Mouse (Mus musculus) gonadal fat pad, adult 2 months (tissue): ENCODE results near the gene Syvn1. TPM values are rescaled to one million over a fixed set of nuclear protein-coding genes. Genes with fewer than 3 reads are reported as not detected.

Experiments
- DNase-seq: peaks from one replicate; pipeline ENCODE4 v3.0.0-alpha.2; 2012; ENCODE audit warnings: low read depth
- polyA plus RNA-seq: library from polyadenylated mRNA; depleted of rRNA; stranded (reverse); fragments of >200 nt; gene quantifications from 2 replicates; pipeline ENCODE4 v1.2.3, GENCODE M21; 2012

The Syvn1 gene
- polyA plus RNA-seq, 1 experiment: 55.6 TPM

DNA sequence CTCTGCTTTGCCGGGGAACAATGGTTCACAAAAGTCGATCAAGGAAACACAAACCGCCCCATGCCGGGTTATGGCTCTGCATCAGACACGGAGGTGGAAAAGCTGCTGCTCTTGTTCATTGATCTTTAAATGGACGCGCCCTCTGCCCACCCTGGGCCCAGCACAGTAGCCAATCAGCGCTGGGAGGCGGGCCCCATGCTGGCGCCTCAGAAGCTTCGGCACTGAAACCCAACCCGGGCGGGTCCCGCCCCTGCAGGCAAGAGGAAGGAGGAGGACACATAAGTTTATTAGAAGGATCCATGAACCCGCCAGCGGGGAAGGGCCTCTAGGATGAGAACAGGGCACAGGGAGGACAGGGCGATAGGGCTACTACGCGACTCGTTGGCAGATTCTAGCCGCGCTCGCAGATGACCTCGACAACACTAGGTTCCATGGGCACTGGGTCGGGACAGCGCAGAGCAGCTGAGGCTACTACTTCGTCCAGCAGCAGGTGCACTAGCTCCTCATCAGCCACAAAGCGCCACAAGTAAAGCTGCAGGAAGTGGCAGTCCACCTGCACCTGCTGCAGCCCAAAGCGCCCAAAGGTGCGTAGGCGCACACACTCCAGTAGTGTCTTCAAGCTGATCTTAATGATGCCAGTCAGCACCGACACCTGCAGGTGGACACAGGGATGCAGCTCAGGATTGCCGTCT lies 21.5 kb downstream of the Syvn1 start, which contains the start of gene Tm7sf2:
Gene Tm7sf2 (minus strand): TSS at position 650 of the 692 bp plus-strand sequence.
- no peak for DNase-seq

DNA sequence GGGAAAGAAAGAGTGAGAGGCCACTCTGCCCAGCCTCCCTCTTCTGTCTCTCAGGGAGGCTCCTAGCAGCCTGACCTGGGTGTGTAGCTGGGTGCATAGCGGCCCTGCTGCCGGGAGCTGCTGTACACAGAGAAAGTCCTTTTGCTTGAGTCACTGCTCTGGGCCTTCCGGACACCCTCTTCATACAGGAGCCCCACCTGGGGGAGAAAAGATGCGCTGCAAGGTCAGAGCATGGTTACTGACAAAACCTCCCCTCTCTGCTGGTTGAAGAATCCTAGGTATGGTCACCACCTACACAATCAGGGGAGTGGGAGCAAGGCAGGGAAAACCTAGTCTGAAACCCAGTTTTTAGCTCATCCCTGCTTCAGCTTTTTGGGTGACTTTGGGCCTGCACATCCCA lies 22.6 kb downstream of the Syvn1 start:
- no peak for DNase-seq

DNA sequence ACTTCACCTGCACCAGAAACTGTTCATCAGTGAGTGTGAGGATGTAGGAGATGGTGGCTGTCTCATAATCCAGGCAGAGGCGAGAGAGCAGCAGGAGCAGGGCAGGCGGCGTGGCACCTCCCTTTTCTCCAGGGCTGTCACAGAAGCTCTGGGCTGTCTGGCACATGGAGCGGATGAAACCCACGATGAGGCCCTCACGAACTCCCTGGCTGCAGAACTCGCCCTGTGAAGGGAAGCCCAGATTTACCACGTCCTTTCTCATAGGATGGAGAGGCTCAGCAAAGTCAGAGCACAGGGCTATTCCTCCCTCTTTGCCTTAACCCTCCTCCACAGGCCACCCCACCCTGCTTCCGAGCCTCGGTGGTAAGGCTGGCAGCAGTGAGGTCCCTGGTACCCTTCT lies 23.5 kb downstream of the Syvn1 start:
- no peak for DNase-seq

DNA sequence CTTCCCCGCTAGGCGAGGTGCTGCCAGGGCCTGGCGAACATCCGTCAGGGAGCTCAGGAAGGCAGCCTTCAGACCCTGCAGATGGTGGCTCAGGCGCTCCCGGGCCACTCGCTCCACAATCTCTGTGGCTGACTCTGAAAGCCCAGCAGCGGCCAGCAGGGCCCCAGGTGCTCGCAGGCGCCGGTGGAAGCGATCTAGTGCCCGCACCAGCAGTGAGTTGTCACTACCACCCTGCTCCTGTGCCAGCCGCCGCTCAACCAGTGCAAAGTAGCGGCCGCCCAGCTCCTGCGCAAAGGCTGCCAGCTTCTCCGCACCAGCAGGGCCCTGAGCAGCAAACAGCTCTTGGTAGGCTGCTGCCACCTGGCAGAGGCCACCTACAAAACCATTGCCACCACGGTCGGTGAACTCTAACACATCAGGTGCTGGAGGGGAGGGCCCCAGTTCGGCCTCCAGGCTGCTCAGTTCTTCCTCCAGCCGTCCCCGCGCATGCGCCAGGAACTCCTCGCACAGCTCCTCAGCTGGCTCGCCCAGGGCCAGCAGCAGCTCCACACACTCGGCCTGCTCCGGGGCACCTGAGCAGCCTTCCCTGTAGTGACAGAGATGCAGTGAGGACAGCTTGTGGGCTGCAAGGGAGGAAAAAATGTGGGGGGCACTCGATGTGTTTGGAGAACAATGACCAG lies 24.3 kb downstream of the Syvn1 start:
- no peak for DNase-seq

DNA sequence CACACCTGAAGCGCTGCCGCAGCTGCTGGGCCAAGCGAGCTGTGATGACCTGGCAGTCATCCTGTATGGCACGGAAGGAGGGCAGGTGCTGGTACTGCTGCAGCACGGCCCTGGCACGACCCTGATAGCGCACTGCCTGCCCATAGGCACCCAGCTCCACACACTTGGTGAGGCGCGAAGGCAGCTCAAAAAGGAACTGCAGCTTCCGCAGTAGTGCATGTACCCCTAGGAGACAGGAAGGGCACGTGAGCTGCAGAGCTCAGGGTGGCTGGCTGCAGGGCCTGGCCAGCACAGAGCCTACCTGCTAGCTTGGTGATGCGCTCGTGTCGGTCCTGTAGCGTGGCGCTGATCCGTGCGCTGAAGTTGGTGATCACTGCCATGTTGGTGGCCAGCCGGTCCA lies 24.9 kb downstream of the Syvn1 start:
- DNase-seq: no peak

DNA sequence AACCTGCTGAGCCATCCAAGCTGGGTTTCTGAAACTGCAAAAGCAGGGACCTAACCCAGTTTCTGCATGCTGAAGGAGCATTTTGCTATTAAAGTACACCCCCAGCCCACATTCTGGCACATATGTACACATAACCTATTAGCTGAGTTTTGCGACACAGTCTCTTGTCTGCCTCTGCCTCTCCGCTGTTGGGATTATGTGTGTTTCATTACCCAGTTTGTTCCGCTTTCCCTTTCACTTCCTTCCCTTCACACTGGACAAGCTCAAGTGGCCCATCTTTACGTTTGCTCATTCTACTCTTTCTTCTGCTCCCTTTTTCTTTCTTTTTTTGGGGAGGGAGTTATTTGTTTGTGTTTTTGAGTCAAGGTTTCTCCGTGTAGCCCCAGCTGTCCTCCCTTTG lies 27.5 kb downstream of the Syvn1 start:
- no peak for DNase-seq

DNA sequence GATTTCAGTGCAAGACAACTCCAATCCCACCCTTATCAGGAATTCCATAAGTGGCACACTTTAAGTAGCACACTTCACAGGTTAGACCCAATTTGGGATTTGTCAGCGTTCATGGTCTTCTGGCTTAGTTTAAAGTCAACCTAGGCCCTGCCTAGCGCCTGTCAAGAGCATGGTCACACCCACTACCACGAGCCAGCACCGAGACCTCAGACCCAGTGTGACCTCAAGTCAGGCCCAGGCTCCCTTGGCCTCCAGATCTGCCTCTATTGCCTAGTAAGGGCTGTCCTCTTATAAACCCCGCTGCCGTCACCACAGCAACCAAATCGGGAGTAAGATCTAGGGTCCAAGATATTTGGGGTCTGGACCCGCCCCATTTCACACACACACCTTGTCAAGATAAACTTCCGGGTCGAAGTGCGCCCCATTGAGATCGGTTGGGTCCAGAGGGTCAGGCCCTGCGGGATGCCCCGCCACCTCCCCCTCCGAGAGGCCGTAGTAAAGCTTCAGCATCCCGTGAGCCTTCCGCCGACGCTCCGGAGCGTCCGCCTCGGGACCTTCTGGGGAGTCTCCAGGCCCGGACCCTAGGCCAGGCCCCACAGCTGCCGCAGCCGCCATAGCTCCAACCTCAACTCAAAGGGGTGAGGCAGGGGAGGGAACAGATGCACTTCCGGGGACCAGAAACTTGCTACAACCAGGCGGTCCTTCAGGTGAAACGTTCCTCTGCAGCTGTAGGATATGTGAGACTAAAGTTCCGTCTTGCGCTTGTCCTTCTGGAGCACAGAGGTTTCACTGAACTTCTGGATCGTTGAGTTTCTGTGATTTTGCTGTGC lies 30.4 kb downstream of the Syvn1 start, which contains the start of gene Vps51:
Gene Vps51 (minus strand): TSS at position 668 of the 830 bp plus-strand sequence.
- no peak for DNase-seq

DNA sequence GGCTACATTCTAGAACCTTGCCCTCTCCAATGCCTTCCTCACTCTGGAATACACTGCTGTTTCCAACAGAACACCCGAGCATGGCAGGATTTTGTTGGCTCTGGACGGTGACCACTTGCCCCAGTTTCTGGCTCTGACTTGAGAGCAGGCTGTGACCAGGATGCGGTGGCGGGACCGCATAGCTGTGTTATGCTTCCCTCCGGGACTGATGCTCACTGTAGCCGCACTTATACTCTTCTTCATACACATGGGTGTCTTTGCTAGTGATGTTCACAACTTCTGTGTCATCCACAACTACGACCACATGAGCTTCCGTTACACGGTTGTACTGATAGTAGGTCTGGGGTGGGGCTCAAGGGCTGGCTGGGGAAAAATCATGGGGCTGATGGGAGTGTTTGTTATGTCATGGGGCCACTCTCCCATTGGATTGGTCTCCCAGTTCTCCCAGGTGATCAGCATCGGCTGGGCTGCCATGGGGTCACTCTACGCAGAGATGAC lies 33.7 kb downstream of the Syvn1 start, which contains the start of gene Tmem262:
Gene Tmem262 (plus strand): TSS at position 51 of the 498 bp plus-strand sequence.
- no peak for DNase-seq

DNA sequence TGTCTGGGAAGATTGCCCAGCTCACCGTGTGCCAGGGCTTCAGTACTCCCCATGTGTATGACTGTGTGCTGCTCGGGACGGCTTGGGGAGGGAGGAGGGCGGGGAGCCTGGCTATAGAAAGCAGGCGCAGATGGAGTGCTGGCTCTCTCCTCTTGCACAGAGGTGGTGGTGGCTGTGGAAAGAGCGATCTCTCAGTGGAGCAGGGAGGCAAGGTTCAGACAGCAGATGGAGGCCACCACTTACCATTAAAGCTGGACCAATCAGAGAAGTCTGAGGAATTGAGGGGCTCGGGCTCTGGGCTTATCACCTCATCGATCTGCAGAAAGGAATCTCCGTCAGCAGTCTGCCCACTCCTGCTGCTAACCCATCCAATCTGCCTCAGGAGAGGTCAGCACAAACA lies 35.8 kb downstream of the Syvn1 start, which contains the start of gene Gm28374:
Gene Gm28374 (minus strand): TSS at position 101 of the 400 bp plus-strand sequence.
- no peak for DNase-seq

DNA sequence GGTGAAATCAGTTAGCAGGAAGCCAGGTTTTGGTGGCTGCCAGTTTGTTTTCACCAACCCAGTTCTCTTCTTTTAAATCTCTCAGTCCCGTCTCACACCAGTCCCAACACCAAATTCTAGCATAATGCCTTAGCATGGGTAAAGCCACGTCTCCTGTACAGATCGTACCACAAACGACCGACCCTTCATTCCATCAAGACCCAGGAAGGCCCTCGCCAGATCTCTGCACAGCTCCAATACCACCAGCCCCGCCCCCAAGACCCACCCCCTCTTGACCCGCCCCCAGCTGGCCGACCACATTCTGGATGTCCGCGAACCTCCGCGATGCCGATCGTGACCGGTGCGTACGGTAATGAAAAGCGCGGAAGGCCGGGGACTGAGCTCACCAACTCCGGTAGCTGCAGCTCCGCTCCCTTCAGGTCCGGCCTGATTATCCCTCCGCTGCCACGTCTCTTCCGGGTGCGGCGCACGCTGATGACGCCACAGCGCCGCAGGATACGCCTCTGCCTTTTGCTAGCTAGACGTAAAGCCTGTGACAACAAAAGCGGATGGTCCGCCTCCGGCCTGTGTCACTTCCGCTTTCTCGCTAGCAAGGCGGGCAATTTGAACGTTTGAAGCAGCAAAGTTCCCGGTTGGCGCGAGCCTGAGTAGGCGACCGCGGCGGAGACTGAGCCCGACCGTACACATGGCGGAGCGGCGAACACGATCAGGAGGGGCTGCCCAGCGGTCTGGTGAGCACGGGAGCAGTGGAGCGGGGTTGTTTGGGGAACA lies 38.3 kb downstream of the Syvn1 start, which contains the start of the genes Zfpl1 and Cdca5:
Gene Zfpl1 (minus strand): TSS at position 479 of the 771 bp plus-strand sequence.
Gene Cdca5 (plus strand): TSS at position 506 of the 771 bp plus-strand sequence.
- DNase-seq: no peak

DNA sequence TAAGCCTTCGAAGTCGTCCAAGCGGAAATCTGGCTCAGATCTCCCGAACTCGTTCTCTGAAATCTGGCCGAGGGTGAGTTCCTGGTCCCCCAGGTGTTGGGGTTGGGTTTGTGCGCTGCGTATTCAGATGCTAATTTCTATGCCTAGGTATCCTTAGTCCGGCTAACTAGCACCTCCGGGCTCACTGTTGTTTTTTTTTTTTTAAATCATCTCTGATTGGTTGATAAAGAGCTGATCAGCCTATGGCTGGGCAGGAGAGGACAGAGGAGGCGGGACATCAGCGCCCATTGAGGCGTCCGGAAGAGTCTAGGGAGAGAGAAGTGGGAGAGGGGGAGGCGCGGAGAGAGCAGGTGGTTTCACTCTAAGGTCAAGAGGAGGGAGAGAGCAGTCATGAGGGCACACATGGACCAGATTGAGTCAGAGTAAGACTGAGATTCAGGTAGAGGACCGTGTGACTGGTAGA lies 39.1 kb downstream of the Syvn1 start:
- no peak for DNase-seq

DNA sequence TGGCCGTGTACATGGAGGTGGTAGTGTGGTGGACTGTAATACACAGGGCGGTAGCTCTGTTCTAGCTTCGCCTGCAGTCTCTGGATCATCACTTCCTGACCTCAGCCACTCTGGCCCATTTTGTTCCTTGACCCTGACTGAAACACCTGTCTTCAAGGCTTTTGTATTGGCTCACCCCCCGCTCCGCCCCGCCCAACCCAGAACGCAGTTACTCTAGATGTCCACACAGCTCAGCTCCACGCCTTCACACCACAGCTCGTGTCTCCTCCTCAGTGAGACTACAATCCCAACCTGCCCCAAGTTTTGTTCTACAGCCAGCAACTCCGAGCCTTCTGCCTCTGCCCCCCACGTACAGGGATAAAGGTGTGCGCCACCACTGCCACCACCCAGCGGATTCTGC lies 42.5 kb downstream of the Syvn1 start:
- no peak for DNase-seq

DNA sequence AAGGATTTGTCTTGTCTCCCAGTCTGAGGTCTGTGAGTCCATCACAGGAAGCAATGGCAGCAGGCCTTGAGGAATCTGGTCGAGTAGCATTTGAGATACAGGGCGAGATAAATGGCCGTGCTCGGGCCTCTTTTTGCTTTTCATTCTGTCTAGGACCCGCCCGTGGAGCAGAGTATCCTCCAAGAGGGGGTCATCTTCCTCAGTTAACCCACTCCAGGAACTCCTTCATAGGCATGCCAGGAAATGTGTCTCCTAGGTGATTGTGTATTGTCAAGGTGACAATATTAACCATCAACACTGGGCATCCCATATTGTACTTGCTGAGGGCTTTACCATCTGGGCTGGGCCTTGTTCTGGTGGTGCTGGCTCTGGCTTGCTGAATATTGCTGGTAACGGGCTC lies 47.7 kb downstream of the Syvn1 start, which contains the start of gene AC131692.1:
Gene AC131692.1 (plus strand): TSS at position 301 of the 400 bp plus-strand sequence.
- DNase-seq: no peak

DNA sequence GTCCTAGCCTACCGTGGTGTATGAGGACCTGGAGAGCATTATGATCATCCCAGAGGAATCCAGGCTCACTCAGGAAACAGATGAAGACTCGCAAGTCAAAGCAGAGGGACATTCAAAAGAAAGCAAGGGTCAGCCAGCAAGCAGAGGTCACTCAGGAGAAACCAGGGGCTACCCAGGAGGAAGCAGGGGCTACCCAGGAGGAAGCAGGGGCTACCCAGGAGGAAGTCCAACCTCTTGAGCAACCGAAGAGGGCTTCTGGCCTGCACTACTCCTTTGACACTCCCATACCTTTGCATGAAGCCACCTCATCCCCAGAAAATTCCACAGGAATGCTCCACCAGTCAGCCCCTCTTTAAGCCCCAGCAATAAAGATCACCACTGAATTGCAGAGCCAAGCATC lies 51.5 kb downstream of the Syvn1 start:
- DNase-seq: no peak

DNA sequence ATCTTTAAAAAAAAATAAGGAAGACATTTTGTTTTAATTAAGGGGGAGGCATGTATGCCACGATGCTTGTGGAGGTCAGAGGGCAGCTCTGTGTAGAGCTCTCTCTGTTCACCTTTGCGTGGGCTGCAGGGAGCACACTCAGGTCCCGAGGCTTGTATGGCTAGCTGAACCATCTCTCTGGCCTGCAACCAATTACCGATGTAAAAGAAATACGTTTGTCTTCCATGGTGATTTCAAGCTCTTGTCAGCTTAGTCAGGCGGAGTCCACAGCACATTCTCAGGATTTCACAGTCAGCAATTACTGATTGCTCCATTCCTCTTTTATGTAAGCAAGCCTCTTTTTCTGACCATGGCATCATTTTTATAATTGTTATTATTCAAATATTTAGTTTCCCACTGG lies 54.8 kb downstream of the Syvn1 start:
- DNase-seq: no peak

DNA sequence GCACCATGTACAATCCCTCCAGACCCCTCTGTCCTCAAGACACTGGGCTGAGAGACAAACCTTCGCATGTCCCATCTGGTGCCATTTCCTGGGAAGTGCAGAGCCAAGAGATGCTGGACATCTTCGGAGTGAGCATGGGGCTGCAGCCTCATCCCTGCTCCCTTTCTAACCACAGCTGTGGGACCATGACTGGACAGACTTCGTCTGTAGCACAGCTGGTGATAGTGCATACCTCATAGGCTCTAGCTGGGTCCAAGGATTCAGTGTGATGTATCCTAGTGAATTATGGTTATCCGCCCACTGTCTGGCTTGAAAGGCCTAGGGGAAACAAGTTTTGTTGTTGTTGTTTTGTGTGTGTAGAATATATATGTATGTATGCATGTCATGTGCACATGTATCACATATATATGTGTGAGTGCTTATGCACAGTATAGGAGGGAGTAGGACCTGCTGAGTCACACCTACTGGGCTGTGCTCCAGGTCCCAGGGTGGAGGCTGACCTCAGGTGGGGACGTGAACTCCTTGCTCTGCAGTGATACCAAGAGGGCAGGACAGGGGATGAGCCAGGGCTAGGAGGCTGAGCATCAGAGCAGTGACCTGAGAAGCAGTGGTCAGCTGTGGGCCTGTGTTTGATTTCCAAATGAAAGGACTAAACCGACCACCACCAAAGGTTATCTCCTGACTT lies 55.9 kb downstream of the Syvn1 start:
- no peak for DNase-seq
